Mouse (Mus musculus) T-cell, adult 2 months (primary cell): Measurements from ENCODE around the gene Strip1.

Experiments
- DNase-seq: peaks from one replicate; pipeline ENCODE4 v3.0.0; 2022; ENCODE audit warnings: low spot score

The Strip1 gene

DNA sequence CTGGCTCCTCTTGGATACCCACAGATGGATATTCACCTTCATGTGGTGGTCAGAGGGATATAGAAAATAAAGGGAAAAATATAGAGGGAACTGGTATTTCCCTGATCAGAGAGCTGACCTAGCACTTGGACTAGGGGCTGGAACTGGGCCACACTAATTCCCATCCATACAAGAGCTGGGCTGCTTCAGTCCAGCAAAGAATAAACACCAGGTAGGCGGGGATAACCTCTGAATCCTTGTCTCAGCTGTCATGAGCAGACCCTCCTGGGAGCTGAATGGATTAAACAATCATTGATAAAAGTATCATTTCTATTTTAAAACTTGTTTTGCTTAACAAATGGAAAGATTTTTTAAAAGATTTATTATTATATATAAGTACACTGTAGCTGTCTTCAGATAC lies 39.9 kb downstream of the Strip1 start:
- no peak for DNase-seq

DNA sequence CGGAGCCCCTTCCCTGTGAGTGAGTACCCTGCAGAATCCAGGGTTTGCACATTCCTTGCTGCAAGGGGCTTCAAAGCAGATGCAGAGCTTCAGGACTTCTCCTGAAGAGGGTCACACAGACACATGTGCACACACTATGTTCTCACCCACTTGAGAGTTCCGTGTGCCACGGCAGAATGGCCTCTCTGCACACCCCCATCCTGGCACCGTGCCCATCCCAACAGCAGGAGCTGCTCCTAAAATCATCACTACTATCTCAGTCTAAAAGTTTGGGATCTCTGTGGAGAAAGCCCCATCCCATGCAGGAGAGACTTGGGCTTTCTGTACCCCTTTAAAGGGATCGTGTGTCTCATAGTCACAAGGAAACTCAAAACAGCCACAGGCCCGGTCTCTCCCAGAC lies 45.0 kb downstream of the Strip1 start:
- no peak for DNase-seq

DNA sequence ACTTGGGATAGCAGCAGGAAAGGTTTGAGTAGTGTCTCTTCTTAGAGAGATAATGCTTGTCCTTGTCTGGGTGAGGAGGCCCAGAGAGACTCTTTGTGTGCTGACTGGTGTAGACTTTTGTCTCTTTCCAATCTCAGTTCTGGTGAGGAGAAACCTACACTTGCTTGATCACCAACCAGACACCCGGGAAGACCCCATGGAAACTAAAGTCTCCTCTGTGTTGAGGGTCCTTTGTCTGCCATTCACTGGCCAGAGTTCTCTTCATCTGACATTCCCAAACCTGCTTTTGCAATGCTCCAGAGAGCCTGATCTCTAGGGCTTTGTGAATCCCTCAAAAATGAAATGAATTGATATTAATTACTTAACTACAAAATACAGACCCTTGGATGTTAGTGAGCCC lies 47.6 kb downstream of the Strip1 start:
- DNase-seq = no peak

DNA sequence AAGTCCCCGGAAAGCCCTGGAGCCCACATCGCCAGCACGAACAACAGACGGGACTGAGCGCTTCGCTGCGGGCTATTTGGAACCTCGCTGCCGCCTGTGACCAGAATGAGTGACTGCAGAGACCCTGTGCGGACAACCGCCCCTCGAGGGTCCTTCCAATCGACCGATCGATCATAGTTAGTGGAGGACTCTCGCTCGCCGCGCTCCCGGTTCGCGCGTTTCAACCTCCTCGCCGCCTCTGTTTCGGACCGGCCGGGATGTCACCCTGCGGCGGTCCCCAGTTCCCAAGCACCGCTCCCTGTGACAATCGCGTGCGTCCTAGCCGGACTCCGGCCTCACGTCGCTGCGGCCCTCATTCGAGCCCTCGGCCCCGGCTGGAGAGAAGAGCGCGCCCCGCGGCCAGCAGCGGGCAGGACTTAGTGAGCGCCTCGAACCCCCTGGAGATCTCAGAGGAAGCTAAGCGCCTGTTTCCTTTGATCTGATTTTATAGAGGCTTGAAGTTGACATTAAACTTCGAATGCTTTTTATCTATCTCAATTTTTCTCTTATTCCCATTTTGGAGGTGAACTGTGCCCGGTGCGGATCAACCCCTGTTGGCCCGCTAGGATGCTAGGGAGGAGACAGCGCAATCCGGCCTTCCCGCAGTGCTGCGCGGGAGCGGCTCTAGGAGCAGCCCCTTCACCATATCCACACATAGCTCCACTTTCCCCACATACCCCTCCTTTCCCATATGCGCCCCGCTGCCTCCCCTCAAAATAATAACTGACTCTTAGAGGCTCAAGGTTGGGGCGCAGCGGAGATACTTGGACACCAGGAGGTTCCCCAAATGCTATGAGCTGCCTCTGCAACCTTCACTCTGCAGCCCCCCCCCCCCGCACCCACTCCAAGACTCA lies 48.4 kb downstream of the Strip1 start:
- DNase-seq = no peak

DNA sequence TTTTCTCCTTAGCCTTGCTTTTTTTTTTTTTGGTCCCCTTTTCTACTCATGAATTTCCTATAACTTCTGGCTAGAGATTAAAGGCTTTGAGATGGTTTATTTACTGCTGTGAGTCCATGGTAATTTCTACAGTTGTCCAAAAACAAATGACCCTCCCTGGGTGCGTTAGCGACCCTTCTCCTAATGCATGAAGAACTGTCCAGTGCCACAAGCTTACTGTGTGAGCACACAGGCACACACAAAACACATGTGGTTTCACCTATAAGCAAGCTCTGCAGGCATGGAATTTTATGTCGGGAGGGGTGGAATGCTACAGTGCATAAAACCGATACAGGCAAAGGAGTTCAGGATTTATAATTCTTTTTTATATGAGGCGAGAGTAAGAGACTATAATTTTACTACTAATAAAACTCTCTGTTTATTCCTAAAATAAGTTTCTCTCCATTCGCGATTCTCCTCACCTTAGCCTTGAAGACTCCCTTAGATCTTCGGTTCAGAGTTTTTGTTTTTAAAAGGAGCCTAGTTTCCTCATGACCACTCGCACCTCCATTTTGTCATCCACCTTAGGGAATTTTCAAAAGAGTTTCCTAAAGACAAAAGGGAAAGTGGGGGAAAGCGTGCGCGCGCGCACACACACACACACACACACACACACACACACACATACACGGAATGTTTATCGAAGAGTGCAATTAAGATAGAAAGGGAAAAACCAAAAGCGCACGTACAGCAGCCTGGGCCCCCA lies 49.2 kb downstream of the Strip1 start:
- DNase-seq = no peak

DNA sequence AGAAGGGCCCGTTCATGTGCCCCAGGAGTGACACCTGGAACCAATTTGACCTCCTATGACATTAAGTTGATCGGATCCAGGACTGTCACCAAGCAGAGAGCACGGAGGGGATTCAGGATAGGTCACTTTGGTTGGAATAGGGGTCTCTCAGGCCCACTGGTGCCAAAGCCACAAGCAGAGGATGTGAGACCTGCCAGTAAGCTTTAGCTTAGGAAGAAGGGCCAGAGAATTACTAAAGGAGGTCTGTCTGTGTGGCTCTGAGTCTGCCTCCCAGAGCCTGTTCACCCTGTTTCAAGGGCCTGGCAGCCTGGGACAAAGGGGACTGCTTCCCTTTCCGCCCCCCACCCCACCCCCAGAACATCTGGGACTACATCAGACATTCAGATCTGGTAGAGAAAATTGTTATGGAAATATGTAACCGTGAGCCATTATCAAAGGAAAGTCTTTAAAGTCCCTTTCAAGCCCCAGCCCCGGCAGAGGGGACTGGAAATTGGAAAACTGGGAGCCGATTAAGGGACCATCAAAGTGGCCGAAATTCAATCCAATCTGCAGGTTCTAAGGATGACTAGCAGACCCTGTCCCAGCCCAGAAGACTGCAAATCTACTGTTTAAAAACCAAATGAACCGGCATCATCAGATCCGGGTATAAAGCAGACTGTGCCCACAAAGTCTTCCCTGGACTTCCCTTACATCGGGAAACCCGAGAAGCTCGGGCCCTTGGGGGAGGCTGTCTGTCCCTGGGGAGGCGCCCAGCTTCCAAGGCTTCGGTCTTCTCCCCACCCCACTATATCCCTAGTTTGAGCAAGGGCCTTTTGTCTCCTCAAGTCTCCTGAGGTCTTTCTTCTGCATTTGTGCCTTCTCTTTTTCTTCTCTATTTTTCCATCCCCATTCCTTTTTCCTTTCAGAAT lies 50.1 kb downstream of the Strip1 start:
- no peak for DNase-seq

DNA sequence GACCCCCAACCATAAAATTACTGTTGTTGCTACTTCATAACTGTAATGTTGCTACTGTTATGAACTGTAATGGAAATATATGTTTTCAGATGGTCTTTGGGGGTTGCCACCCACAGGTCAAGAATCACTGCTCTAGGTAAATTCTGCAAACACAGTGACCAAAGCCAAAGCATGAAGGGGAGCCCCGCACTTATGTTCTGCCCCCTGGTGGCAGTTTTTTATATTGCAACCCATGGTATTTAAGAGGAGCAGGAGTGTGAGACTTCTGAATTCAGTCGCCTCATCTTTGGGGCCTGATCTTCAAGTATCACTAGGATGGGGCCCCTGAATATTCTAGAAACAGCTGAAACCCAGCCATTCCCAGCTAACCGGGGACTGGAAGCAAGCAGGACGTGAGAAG lies 52.0 kb downstream of the Strip1 start:
- DNase-seq = peak; percentile 20

DNA sequence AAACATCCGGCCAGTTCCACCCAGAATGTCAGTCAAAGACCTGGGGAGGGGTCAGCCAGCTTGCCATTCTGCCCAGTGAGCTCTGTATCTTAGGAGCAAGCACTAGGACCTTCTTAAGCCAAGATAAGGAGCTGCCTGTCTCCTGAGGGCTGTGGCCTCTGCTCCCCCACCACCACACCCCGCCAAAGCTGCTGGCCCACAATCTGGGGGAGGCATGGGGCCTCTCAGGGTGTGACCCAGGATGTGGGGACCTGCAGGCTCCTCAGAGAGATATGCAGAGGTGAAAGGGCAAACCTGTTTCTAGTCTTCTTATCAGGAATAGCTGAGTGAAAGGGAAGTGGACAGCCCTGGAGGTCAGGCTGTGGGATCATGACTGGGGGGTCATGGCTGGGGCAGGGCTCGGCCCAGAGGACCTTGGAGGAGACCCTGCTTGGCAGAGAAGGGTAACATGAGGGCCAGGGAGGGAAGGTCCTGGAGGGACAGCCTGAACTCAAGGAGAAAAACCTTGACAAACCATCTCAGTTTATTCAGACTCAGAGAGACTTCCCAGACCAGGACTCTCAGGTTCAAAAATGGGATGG lies 53.6 kb downstream of the Strip1 start:
- DNase-seq = no peak

DNA sequence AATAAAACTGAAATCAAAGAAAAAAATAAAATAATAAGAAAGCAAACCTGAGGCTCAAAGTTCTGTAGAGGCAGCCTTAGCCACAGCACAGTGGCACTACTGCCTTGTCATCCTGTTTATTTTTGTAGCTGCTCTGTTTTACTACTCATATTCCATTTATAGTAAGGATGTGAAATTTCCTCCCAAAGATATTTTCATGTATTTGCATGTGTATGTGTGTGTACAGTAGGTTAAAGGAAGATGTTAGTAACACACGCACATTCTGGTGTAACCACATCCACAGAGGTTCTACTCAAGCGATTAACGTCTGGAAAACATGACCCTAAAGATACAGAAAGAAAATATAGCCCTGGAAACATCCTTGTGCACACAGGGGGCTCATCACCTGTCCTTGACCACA lies 54.7 kb downstream of the Strip1 start:
- DNase-seq = no peak

DNA sequence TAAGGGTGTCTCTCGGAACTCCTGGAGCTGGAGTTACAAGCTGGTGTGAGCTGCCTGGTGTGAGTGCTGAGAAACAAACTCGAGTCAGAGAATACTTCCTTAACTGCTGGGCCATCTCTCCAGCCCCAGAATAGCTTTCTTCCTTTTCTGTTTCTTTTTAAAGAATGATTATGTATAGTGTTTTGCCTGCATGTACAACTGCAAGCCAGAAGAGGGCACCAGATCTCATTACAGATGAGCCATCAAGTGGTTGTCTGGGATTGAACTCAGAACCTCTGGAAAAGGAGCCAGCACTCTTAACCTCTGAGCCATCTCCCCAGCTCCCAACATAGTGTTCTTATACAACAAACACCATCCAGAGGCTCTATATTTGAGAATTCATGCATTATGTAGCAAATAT lies 60.3 kb downstream of the Strip1 start:
- DNase-seq = no peak

DNA sequence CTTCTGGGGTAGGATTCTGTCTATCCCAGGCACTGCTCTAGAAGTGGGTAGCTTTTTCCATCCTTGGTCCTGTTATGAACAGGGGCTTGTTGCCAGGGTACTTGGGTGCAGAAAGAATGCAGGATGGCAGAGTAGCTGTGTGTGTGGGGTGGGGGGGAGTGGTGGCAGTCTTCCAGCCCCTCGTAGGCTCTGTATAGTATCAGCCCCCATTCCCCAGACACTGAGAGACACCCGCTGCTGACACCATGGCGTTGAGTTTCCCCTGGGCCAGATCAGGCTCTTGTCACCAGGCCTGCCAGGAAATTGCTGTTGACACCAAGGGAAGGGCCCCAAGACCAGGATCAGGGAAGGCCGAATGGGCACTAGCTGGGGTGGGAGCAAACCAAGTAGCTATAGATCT lies 62.8 kb downstream of the Strip1 start:
- no peak for DNase-seq

DNA sequence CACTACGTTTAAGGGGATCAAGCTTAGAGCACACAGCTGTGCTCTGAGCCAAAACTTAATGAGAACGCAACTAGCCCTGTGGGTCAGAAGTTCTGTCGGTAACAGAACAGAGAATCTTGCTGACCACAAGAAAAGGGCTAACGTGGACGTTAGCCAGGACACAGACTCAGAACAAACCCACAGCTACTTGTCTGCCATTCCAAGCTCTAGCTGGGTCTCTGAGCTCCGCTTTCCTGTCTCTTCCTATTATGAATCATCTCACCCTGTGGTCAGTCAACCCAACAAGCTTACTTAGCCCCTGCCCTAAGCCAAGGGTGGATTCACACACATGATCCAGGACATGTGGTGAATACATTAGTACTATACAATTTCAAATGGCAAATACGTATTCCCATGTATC lies 63.7 kb downstream of the Strip1 start:
- no peak for DNase-seq

DNA sequence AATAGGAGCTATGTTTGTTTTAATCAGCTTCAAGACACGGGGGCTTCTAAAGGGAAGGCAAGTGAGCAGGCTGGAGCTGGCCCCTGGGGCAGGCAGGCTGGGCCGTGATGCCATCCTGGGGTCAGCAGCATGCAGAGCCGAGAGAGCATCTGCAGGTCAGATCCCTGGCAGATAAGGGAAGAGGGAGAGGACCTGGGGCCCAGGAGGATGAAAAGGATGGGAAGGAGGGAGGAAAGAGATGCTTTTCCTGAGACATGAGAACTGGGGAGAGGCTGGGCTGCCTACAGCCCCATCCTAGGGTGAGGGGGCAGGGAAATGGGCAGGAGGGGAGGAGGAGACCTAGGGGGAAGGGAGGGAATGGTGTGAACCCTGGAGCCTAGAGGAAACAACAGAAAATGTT lies 66.2 kb downstream of the Strip1 start:
- DNase-seq = no peak

DNA sequence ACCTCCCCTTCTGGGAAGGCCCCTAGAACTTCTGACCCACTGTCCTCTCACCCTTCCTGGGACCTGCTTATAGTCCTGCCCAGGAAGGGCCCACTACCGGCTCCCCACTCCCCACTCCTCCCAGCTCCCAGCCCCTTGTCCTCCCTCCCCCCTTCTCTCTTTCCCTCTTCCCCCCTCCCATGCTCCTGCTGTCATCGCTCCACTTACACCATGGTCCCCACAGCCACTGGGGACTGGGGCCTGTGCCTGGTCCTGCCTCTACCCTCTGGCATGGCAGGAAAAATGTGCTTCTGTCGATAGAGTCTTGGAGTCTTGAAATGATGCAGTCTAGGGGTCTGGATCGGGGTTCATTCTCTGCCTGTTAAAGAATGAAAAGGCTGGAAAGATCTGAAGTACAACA lies 67.6 kb downstream of the Strip1 start:
- DNase-seq = no peak

DNA sequence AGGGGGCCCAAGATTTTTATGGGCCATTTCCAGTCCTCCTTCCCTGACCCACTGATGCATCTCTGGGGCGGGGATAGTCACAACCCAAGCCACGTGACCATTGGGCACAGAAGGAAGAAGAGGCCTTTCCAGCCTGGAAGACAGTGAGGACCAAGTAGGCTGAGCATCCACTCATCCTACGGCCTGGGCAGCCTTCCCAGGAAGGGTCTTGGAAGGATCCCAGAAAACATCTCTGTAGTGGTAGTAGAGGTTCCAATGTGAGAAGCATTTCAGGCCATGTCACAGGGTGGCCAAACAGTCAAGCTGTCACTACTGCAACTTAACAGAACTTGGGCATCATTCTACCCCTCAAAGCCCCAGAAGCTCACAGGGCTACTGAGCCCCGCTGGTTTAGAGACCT lies 68.9 kb downstream of the Strip1 start:
- DNase-seq = no peak
